Mouse (Mus musculus): ENCODE data around the gene Borcs5.

The Borcs5 gene

GRCm38 (mm10) chr6:134630447-134630846 is 8.9 kb upstream of the Borcs5 start:
- no peak for DNase-seq (ENCODE audit: low spot score)

DNA sequence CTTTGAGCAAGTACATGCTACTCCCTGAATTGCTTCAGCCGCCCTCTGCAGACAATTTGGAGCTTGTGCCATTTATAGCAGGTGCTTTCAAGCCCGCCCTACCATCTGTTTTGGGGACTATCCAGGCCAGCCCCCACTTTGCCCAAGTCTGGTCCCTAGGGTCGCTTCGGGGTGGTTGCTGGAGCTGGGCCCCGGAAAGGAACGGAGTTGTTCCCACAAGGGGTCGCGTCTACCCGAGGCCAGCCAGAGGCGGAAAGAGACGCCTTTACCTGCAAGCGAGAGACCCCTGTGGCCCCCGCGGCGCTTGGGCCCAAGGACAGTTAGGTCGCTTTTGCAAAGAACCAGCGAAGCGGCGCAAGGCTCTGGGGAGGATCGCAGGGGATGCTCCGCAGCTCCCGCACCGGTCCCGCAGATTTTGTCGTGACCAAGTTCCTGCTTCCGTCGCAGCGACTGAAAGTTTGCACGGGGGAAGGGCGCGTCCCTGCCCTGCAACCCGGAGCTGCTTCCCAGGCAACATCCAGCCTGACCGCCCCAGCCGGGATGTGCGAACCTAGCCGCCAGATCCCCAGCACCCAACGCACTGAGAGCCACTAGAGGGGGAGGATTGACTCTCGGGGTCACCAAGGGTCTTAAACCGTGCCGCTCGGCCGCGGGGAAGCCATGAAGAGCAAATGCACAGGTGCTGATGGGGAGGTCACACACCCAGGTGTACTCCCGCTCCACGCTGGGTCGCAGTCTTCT is 7.2 kb upstream of the Borcs5 start, which contains the start of gene Mansc1:
TSS of gene Mansc1 (minus strand) at position 542 of the 741 bp plus-strand sequence.
- DNase-seq (ENCODE audit: low spot score) = peak; percentile 45

- no peak for DNase-seq (ENCODE audit: low spot score)
Observed at GRCm38 (mm10) chr6:134632756-134633155, 6.6 kb upstream of the Borcs5 start.

DNA sequence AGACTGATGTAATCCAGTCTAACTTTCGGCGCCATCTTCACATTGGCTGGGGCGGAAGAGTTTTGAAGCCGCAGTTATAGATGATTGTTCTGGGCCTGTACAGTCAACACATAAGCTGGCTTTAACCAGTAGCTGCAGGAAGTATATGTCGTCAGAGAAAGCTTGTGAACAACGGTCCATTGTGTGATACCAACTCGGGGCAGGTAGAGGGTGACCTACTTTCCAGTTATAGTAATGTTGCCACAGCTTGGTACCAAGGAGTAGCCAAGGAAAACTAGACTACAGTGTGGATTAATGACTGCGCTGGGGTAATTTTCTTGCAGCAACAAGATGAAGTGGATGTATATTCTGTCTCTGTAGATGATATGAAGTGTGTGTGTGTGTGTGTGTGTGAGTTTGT is 5.8 kb upstream of the Borcs5 start:
- DNase-seq (ENCODE audit: low spot score) = no peak

DNA sequence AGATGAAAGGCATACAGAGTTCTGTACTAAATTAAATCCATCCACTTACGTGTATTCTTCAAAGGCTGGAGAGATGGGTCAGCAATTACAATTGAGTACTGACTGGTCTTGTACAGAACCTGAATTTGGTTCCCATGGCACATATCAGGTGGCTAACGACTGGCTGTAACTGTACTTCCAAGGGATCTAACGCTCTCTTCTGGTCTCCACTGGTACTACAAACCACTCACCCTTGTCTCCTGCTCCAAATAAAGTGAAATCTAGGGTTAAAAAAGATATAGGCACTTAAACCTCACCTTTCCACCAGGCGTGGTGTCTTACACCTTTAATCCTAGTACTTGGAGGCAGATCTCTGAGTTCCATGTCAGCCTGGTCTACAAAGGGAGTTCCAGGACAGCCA is 2.8 kb upstream of the Borcs5 start:
- no peak for DNase-seq (ENCODE audit: low spot score)

DNA sequence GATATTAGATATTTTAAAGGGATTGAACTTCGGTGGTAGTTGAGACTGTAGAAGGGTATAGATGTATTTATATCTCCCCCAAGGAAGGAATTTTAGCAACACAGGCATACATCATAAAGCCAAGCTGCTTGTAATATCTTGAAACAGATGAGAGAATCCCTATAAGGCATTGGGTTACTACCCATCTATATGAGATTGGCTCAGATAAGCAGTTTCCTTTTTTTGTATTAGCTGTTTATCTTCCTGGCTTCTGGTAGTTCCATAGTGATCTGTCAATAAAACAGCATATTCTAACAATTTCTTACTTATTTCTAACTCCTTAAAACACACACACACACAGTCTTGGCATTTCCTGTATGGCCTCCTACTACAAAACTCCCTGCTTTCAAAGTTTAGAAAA is 590 bp downstream of the Borcs5 start:
- DNase-seq (ENCODE audit: low spot score) = no peak

GRCm38 (mm10) chr6:134640485-134641475 is 1.5 kb downstream of the Borcs5 start:
- peak; percentile 97 for DNase-seq (ENCODE audit: low spot score)

GRCm38 (mm10) chr6:134641738-134642446 is 2.6 kb downstream of the Borcs5 start:
- DNase-seq (ENCODE audit: low spot score) = no peak

- DNase-seq (ENCODE audit: low spot score) = no peak
Observed at GRCm38 (mm10) chr6:134643296-134643695, 4.0 kb downstream of the Borcs5 start.

DNA sequence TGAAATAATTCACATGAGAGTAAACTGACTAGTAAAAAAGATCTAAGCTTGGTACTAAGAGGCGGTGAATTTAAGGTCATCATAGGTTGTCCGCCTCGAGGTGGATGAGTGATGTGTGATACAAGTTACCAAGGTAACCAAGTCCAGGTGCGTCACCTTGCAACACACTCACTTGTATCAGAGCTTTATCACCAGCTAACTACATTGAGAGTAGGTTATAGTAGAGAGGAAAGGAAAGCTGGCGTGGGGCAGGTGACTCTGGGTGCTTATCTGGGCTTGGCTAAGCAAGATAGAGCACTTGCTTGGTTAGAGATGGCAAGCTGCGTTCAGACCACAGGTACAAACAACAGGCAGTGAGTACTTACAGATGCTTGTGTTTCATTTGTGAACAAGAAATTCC is 7.5 kb downstream of the Borcs5 start:
- no peak for DNase-seq (ENCODE audit: low spot score)

GRCm38 (mm10) chr6:134647621-134648020 is 8.3 kb downstream of the Borcs5 start:
- peak; percentile 40 for DNase-seq (ENCODE audit: low spot score)

DNA sequence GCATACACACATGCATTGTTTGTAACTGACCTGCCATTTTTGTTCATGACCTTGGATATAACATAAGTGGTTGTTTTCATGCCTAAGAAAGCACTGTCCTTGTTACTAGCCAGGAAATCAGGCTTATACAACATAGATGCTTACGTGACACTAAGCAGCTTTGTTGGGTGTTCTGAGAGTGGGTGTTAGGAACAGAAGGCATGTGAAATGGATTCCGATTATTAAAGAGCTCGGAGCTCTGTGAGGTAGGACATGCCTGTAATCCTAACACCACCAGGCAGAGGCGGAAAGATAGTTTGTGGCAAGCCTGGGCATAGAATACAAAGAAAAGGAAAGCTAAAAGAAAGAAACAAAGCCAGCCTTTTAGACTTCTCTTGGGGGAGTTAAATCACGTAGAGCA is 9.0 kb downstream of the Borcs5 start:
- DNase-seq (ENCODE audit: low spot score) = no peak

- no peak for DNase-seq (ENCODE audit: low spot score)
Observed at GRCm38 (mm10) chr6:134656527-134656926, 17.2 kb downstream of the Borcs5 start.

DNA sequence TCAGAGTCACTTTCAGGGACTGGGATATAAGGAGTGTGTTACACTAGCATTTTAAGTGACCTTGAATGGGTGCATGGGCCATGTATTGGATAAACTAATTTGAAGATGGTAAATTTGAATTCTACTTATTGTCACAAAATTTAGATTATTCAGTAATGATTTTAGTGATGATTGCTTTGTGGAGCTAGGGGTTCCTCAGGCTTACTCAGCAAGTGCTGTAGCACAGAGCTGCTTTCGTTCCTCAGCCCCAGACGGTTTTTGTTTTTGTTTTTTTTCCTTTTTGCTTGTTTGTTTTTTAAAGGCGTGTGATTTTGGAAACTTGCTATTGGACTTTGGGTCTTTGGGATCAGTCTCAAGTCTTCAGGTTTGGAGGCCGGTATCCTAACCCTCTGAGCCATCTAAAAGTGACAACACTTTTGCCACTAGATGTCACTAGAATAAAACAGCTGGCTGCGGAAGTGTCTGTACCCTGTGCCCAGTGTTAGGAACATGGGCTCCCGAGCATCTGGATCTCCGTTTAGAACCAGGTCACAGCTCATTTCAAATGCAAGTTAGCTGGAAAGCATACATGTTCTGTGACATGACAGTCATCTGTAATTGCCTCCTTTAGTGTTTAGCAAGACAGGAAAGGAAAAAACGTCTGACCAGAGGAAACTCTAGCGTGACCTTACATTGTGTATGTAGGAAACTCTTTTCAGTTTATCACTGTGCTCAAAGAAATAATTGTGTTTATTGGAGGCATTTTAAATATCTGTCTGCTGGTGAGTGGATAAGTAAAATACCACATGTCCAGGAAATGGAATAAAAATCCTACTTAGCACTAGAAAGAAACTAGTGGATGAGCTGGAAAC is 20.0 kb downstream of the Borcs5 start:
- peak; percentile 84 for DNase-seq (ENCODE audit: low spot score)

DNA sequence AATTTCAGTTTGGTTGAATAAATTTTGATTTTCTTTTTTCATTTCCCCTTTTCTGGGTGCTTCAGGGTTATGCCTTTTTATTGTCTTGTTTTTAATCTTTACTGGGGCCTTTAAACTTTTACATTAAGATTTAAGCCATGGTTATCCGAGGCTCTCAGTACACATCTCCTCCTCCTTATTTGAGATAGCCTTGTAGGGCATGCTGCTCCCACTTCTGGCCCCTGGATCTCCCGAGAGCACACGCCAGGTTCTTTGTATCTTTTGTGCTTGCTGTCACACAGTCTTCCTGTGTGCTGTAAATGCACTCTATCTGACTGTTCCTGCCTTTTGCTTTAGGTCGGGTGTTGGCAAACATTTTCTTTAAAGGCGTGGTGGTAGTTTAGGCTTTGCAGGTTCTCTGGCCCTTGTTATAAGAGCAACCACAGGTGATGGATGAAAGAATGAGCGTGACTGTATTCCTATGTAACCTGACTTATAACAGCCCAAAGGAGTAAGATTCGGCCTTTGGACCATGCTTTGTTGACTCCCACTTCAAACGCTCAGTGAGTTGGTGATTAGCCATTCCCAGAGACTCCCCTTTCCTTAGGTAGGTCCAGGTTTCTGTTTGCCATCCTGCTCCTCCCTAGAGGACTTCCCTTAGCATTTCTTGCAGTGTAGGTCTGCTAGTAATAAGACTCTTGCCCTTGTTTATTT is 21.6 kb downstream of the Borcs5 start:
- no peak for DNase-seq (ENCODE audit: low spot score)

- no peak for DNase-seq (ENCODE audit: low spot score)
Observed at GRCm38 (mm10) chr6:134664573-134664972, 25.3 kb downstream of the Borcs5 start.

DNA sequence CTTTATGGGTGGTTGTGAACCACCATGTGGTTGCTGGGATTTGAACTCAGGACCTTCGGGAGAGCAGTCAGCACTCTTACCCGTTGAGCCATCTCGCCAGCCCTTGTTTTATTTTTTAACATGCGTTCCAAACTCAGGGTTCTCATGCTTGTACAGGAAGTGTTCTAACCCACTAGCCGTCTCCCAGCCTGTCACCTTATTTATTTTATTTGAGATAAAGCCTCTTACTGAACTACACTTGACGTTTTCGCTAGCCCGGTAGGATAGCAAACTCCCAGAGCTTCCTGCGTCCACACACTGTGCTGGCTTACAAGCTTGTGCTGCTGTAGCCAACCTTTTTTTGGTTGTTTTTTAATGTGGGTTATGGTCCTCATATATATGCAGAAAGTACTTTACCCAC is 26.5 kb downstream of the Borcs5 start:
- no peak for DNase-seq (ENCODE audit: low spot score)

GRCm38 (mm10) chr6:134668519-134668918 is 29.2 kb downstream of the Borcs5 start:
- no peak for DNase-seq (ENCODE audit: low spot score)

DNA sequence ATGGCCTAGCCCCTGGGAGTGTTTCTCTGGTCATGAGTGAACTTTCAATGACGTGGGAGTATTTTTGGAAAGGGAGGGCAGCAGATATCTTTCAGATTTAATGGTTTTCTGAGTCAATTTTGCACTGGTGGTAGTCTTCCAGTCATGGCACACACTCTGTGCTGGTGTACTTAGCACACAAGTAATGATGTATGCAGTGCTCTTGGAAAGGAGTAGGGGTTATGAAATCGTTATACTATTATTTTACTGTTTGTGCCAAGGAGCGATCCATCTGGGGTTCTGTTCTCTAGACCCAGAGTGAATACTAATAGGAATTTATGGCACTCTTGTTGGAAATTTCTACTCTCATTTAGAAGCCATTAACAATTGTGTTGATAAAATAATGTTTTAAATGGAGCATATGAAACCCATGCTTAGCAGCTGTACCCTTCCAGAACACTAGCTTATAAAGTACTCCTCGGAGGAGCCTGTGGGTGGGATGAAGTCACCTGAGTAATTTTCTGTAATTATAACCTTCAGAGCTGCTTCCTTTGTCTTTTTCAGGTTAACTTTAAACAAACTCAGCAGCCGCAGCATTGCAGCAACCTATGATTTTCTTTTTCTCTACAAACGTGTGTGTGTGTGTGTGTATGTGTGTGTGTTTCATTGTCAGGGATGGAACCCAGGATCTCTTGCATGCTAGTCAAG is 30.0 kb downstream of the Borcs5 start:
- DNase-seq (ENCODE audit: low spot score) = no peak

DNA sequence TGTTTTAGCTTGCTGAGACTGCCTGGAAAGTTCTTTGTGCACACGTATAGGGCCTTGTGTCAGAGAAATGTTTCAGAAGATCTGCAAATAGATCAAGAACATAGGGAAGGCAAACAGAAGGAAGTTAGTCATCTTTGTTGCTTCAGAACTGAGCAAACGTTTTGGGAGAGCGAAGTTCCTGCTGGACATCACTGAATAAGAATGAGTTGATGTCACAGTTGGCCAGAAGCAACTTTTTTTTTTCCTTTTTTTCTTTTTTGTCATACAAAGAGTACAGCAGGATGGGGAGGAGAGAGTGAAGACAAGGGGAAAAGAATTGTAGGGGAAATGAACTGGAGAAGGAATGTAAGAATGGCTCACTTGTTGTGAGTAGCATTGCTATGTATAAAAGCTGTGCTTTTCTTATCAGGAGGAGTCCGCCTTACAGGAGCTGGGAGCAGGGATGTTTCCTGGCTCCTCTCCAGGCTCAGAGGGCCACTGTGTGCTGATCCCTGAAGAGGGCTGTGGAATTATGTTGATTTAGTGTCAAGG is 31.6 kb downstream of the Borcs5 start:
- DNase-seq (ENCODE audit: low spot score) = no peak

Data from embryo, embryonic 10.5 days (tissue).